Mouse (Mus musculus) megakaryocyte, embryonic 14.5 days (primary cell): ENCODE measurements at regions not wholly inside any gene's neighbourhood (a gene's known extent, or its start where the extent isn't known, plus 50 kb on each side); places are given as distances from the start of the nearest gene placed in this dataset.
"Not testable (repeated sequence)": the region's sequence is repeated elsewhere in the genome, so short reads cannot be mapped to it uniquely, and the experiment has no call there.

Experiments
- H3K27me3 ChIP-seq: replicated peaks from 2 replicates; pipeline ENCODE3; 2012; ENCODE audit warnings: inconsistent platforms
- H3K36me3 ChIP-seq: replicated peaks from 2 replicates; pipeline ENCODE3; 2012; ENCODE audit warnings: low read length, inconsistent platforms, mixed read lengths
- H3K4me1 ChIP-seq: 2 replicates; pipeline ENCODE4 v1.6.1; 2012; ENCODE audit warnings: inconsistent platforms
- H3K4me3 ChIP-seq: replicated peaks from 2 replicates; pipeline ENCODE3; 2012; ENCODE audit warnings: moderate library complexity, mild to moderate bottlenecking, inconsistent platforms
- H3K9me3 ChIP-seq: 2 replicates; pipeline ENCODE4 v1.6.1; 2012; ENCODE audit warnings: inconsistent platforms
- FLI1 ChIP-seq: IDR thresholded peaks from 2 replicates; pipeline ENCODE4 v1.6.1; 2012; ENCODE audit warnings: low read length, inconsistent platforms, mixed read lengths
- GATA1 ChIP-seq: IDR thresholded peaks from 3 replicates; pipeline ENCODE4 v1.6.1; 2012; ENCODE audit warnings: mixed read lengths, low read length, inconsistent platforms, borderline replicate concordance

GRCm38 (mm10) chr13:97396899-97397640 lies 156.2 kb downstream of the Enc1 start:
- Histone ChIP-seq H3K9me3 (no peaks in the 10 kb centered on the region), H3K4me1 (no peaks in the 10 kb centered on the region), H3K36me3 (no peaks in the 10 kb centered on the region), H3K4me3 (no peak overlapping the region), H3K27me3 (peaks cover 14% of the 10 kb centered on the region)
- TF ChIP-seq FLI1 = no peak
- no peak for TF ChIP-seq GATA1

- not testable (repeated sequence) for H3K36me3 ChIP-seq, H3K9me3 ChIP-seq, H3K4me3 ChIP-seq, H3K27me3 ChIP-seq, H3K4me1 ChIP-seq
Measured at GRCm38 (mm10) chr13:97396286-97396685, 155.4 kb downstream of the Enc1 start.

DNA sequence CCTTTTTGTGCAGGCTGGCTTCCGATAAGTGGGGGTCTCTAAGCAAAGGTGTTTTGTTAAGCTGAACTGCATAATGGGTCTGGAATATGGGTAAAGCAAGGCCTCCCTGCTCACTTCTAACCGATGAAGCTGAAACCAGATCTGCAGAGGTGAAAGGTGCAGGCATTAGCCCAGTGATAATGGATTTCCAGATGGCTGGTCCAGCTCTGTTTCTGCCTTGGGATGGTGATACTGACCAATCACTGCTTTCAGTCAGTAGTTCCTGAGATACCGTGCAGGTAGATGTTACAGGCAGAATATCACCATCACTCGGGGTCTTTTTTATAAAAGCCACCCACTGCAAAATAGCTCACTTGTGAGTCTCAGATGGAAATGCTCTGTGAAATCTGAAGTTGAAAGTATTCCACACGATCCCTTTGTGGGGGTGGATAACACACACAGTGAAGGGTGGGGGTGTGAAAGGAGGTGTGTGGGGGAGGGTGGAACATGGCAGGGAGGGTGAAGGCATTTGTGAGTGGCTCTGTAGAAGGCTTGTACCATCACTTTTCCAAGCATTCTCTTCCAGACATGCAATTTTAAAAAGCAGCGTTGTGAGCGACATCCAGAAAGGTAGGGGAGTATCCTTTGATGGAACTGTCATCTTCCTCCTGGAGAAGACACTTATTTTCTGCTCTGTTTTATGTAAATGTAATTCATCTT lies 154.0 kb downstream of the Enc1 start:
- no peak for TF ChIP-seq FLI1
- no peak for TF ChIP-seq GATA1
- H3K27me3 ChIP-seq = peaks cover 6% of the 10 kb centered on the region
- H3K4me3 ChIP-seq = no peak overlapping the region
- no peaks in the 10 kb centered on the region for H3K36me3 ChIP-seq
- no peaks in the 10 kb centered on the region for H3K9me3 ChIP-seq
- no peaks in the 10 kb centered on the region for H3K4me1 ChIP-seq

GRCm38 (mm10) chr13:97394071-97394470 lies 153.2 kb downstream of the Enc1 start:
- peaks cover 5% of the 10 kb centered on the region for H3K27me3 ChIP-seq
- no peaks in the 10 kb centered on the region for H3K36me3 ChIP-seq
- H3K9me3 ChIP-seq = no peaks in the 10 kb centered on the region
- H3K4me1 ChIP-seq = no peaks in the 10 kb centered on the region
- no peak for TF ChIP-seq GATA1
- TF ChIP-seq FLI1 = no peak
- no peak overlapping the region for H3K4me3 ChIP-seq

DNA sequence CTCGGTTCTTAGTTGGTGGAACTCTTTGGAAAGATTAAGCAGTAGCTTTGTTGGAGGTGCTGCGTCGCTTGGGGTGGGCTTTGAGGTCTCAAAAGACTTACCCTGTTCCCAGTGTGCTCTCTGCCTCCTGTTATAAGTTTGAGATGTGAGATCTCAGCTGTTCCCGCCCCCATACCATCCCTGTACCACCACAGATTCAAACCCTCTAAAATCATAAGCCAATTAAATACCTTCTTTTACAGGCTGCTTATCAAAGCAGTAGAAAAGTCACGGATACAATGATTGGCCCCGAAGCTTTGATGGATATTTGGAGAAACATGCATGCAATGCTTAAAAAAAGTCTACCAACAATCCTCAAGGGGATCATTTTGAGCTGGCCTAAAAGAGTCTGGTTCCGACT lies 152.6 kb downstream of the Enc1 start:
- H3K36me3 ChIP-seq = no peaks in the 10 kb centered on the region
- TF ChIP-seq FLI1 = no peak
- TF ChIP-seq GATA1 = no peak
- H3K4me1 ChIP-seq = no peaks in the 10 kb centered on the region
- H3K27me3 ChIP-seq = peaks cover 6% of the 10 kb centered on the region
- no peak overlapping the region for H3K4me3 ChIP-seq
- no peaks in the 10 kb centered on the region for H3K9me3 ChIP-seq

- Histone ChIP-seq H3K27me3 (peaks cover 6% of the 10 kb centered on the region), H3K4me1 (no peaks in the 10 kb centered on the region), H3K36me3 (no peaks in the 10 kb centered on the region), H3K4me3 (no peak overlapping the region), H3K9me3 (no peaks in the 10 kb centered on the region)
- TF ChIP-seq FLI1 = no peak
- TF ChIP-seq GATA1 = no peak
Measured at GRCm38 (mm10) chr13:97390449-97390930, 149.6 kb downstream of the Enc1 start.

- Histone ChIP-seq H3K4me1 (no peaks in the 10 kb centered on the region), H3K4me3 (no peak overlapping the region), H3K27me3 (peaks cover 5% of the 10 kb centered on the region), H3K9me3 (no peaks in the 10 kb centered on the region), H3K36me3 (no peaks in the 10 kb centered on the region)
- TF ChIP-seq GATA1 (no peak), FLI1 (no peak)
Measured at GRCm38 (mm10) chr13:97388851-97389479, 148.1 kb downstream of the Enc1 start.

GRCm38 (mm10) chr13:97386511-97386910 lies 145.6 kb downstream of the Enc1 start:
- Histone ChIP-seq H3K4me1 (no peaks in the 10 kb centered on the region), H3K4me3 (no peak overlapping the region), H3K27me3 (peaks cover 6% of the 10 kb centered on the region), H3K9me3 (peaks cover 9% of the 10 kb centered on the region), H3K36me3 (no peaks in the 10 kb centered on the region)
- TF ChIP-seq GATA1 = no peak

DNA sequence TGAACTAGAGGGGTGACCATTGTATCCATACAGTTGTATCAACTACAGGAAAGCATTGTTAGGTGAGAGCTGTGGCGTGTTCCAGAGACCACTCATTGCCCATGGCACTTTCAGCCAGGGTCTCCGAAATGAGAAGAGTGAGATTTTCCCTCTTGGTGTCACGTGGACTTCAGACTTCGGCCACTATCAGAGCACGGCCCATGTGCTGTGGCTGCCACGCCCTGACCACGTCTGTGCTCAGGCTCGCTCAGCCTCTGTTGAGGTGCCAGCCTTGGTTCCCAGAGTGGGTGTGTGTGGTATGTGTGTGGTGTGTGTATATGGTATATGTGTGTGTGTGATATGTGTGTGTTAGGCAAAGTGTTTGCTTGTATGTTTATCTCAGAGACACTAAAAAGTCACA lies 144.6 kb downstream of the Enc1 start:
- peaks cover 6% of the 10 kb centered on the region for H3K27me3 ChIP-seq
- TF ChIP-seq FLI1 (no peak), GATA1 (no peak)
- H3K36me3 ChIP-seq = no peaks in the 10 kb centered on the region
- no peak overlapping the region for H3K4me3 ChIP-seq
- peaks cover 9% of the 10 kb centered on the region for H3K9me3 ChIP-seq
- H3K4me1 ChIP-seq = no peaks in the 10 kb centered on the region
